Mouse (Mus musculus): ENCODE data around the gene Stab2. TPM values are rescaled to one million over a fixed set of nuclear protein-coding genes. Genes with fewer than 3 reads are reported as not detected.

The Stab2 gene
- polyA plus RNA-seq, 1 experiment from 2014 or later, result 9.8 TPM

GRCm38 (mm10) chr10:86890166-86890930 lies 117.5 kb downstream of the Stab2 start:
- Histone ChIP-seq H3K4me1 (replicated peaks; ENCODE audit: control insufficient read depth, insufficient read depth, low read length) (no peaks in the 10 kb centered on the region), H3K27ac (ENCODE audit: low read length) (no peak overlapping the region), H3K9ac (ENCODE audit: low read length) (no peak overlapping the region), H3K4me2 (ENCODE audit: low read depth, low read length) (no peak overlapping the region), H3K9me3 (ENCODE audit: control insufficient read depth, low read length) (no peaks in the 10 kb centered on the region), H3K4me3 (ENCODE audit: low read length) (no peak overlapping the region), H3K36me3 (ENCODE audit: control insufficient read depth, insufficient read depth, low read length) (no peaks in the 10 kb centered on the region), H3K27me3 (ENCODE audit: control insufficient read depth, insufficient read depth, low read depth, low read length) (no peaks in the 10 kb centered on the region)
- WGBS, result 82% methylated on average over 14 of the region's 14 CpGs
- no peak for ATAC-seq (ENCODE audit: low read depth)

GRCm38 (mm10) chr10:86889440-86889839 lies 118.4 kb downstream of the Stab2 start:
- no peaks in the 10 kb centered on the region for H3K36me3 ChIP-seq (ENCODE audit: control insufficient read depth, insufficient read depth, low read length)
- no peaks in the 10 kb centered on the region for H3K27me3 ChIP-seq (ENCODE audit: control insufficient read depth, insufficient read depth, low read depth, low read length)
- H3K4me1 ChIP-seq (replicated peaks; ENCODE audit: control insufficient read depth, insufficient read depth, low read length), result no peaks in the 10 kb centered on the region
- no peak overlapping the region for H3K9ac ChIP-seq (ENCODE audit: low read length)
- H3K4me2 ChIP-seq (ENCODE audit: low read depth, low read length), result no peak overlapping the region
- no peak overlapping the region for H3K4me3 ChIP-seq (ENCODE audit: low read length)
- no peaks in the 10 kb centered on the region for H3K9me3 ChIP-seq (ENCODE audit: control insufficient read depth, low read length)
- no peak overlapping the region for H3K27ac ChIP-seq (ENCODE audit: low read length)
- no peak for ATAC-seq (ENCODE audit: low read depth)

GRCm38 (mm10) chr10:86886434-86886833 lies 121.4 kb downstream of the Stab2 start:
- Histone ChIP-seq H3K36me3 (ENCODE audit: control insufficient read depth, insufficient read depth, low read length) (no peaks in the 10 kb centered on the region), H3K27ac (ENCODE audit: low read length) (no peak overlapping the region), H3K4me2 (ENCODE audit: low read depth, low read length) (no peak overlapping the region), H3K9me3 (ENCODE audit: control insufficient read depth, low read length) (no peaks in the 10 kb centered on the region), H3K4me1 (replicated peaks; ENCODE audit: control insufficient read depth, insufficient read depth, low read length) (no peaks in the 10 kb centered on the region), H3K4me3 (ENCODE audit: low read length) (no peak overlapping the region), H3K9ac (ENCODE audit: low read length) (no peak overlapping the region), H3K27me3 (ENCODE audit: control insufficient read depth, insufficient read depth, low read depth, low read length) (no peaks in the 10 kb centered on the region)
- WGBS, result 84% methylated on average over 1 of the region's 1 CpGs
- no peak for ATAC-seq (ENCODE audit: low read depth)

- Histone ChIP-seq H3K27me3 (ENCODE audit: control insufficient read depth, insufficient read depth, low read depth, low read length) (no peaks in the 10 kb centered on the region), H3K36me3 (ENCODE audit: control insufficient read depth, insufficient read depth, low read length) (no peaks in the 10 kb centered on the region), H3K27ac (ENCODE audit: low read length) (no peak overlapping the region), H3K9me3 (ENCODE audit: control insufficient read depth, low read length) (no peaks in the 10 kb centered on the region), H3K9ac (ENCODE audit: low read length) (no peak overlapping the region), H3K4me2 (ENCODE audit: low read depth, low read length) (no peak overlapping the region), H3K4me3 (ENCODE audit: low read length) (no peak overlapping the region), H3K4me1 (replicated peaks; ENCODE audit: control insufficient read depth, insufficient read depth, low read length) (no peaks in the 10 kb centered on the region)
- no peak for ATAC-seq (ENCODE audit: low read depth)
These were observed 126.4 kb downstream of the Stab2 start for GRCm38 (mm10) chr10:86881448-86881847.

GRCm38 (mm10) chr10:86880071-86880806 lies 127.6 kb downstream of the Stab2 start:
- Histone ChIP-seq H3K4me2 (ENCODE audit: low read depth, low read length) (no peak overlapping the region), H3K9me3 (ENCODE audit: control insufficient read depth, low read length) (no peaks in the 10 kb centered on the region), H3K27me3 (ENCODE audit: control insufficient read depth, insufficient read depth, low read depth, low read length) (no peaks in the 10 kb centered on the region), H3K4me1 (replicated peaks; ENCODE audit: control insufficient read depth, insufficient read depth, low read length) (no peaks in the 10 kb centered on the region), H3K36me3 (ENCODE audit: control insufficient read depth, insufficient read depth, low read length) (no peaks in the 10 kb centered on the region), H3K4me3 (ENCODE audit: low read length) (no peak overlapping the region), H3K27ac (ENCODE audit: low read length) (no peak overlapping the region), H3K9ac (ENCODE audit: low read length) (no peak overlapping the region)
- 53% methylated on average over 5 of the region's 5 CpGs for WGBS
- no peak for ATAC-seq (ENCODE audit: low read depth)

GRCm38 (mm10) chr10:86878721-86879120 lies 129.1 kb downstream of the Stab2 start:
- Histone ChIP-seq H3K9ac (ENCODE audit: low read length) (no peak overlapping the region), H3K27me3 (ENCODE audit: control insufficient read depth, insufficient read depth, low read depth, low read length) (no peaks in the 10 kb centered on the region), H3K4me2 (ENCODE audit: low read depth, low read length) (no peak overlapping the region), H3K27ac (ENCODE audit: low read length) (no peak overlapping the region), H3K4me1 (replicated peaks; ENCODE audit: control insufficient read depth, insufficient read depth, low read length) (no peaks in the 10 kb centered on the region), H3K36me3 (ENCODE audit: control insufficient read depth, insufficient read depth, low read length) (no peaks in the 10 kb centered on the region), H3K9me3 (ENCODE audit: control insufficient read depth, low read length) (no peaks in the 10 kb centered on the region), H3K4me3 (ENCODE audit: low read length) (no peak overlapping the region)
- WGBS, result 76% methylated on average over 7 of the region's 7 CpGs
- no peak for ATAC-seq (ENCODE audit: low read depth)

- H3K4me2 ChIP-seq (ENCODE audit: low read depth, low read length), result no peak overlapping the region
- no peaks in the 10 kb centered on the region for H3K27me3 ChIP-seq (ENCODE audit: control insufficient read depth, insufficient read depth, low read depth, low read length)
- H3K27ac ChIP-seq (ENCODE audit: low read length), result no peak overlapping the region
- no peaks in the 10 kb centered on the region for H3K36me3 ChIP-seq (ENCODE audit: control insufficient read depth, insufficient read depth, low read length)
- H3K4me1 ChIP-seq (replicated peaks; ENCODE audit: control insufficient read depth, insufficient read depth, low read length), result no peaks in the 10 kb centered on the region
- 67% methylated on average over 5 of the region's 5 CpGs for WGBS
- ATAC-seq (ENCODE audit: low read depth), result no peak
- H3K9me3 ChIP-seq (ENCODE audit: control insufficient read depth, low read length), result no peaks in the 10 kb centered on the region
- H3K9ac ChIP-seq (ENCODE audit: low read length), result no peak overlapping the region
- H3K4me3 ChIP-seq (ENCODE audit: low read length), result no peak overlapping the region
These were observed 135.2 kb downstream of the Stab2 start for GRCm38 (mm10) chr10:86872591-86872990.

GRCm38 (mm10) chr10:86872121-86872520 lies 135.7 kb downstream of the Stab2 start:
- Histone ChIP-seq H3K4me3 (ENCODE audit: low read length) (no peak overlapping the region), H3K9me3 (ENCODE audit: control insufficient read depth, low read length) (no peaks in the 10 kb centered on the region), H3K4me2 (ENCODE audit: low read depth, low read length) (no peak overlapping the region), H3K27me3 (ENCODE audit: control insufficient read depth, insufficient read depth, low read depth, low read length) (no peaks in the 10 kb centered on the region), H3K4me1 (replicated peaks; ENCODE audit: control insufficient read depth, insufficient read depth, low read length) (no peaks in the 10 kb centered on the region), H3K36me3 (ENCODE audit: control insufficient read depth, insufficient read depth, low read length) (no peaks in the 10 kb centered on the region), H3K9ac (ENCODE audit: low read length) (no peak overlapping the region), H3K27ac (ENCODE audit: low read length) (no peak overlapping the region)
- WGBS, result 34% methylated on average over 7 of the region's 7 CpGs
- ATAC-seq (ENCODE audit: low read depth), result 0 out of 2 replicates have a peak, but pooled peaks have one; percentile 20

- Histone ChIP-seq H3K9ac (ENCODE audit: low read length) (no peak overlapping the region), H3K4me1 (replicated peaks; ENCODE audit: control insufficient read depth, insufficient read depth, low read length) (no peaks in the 10 kb centered on the region), H3K4me3 (ENCODE audit: low read length) (no peak overlapping the region), H3K36me3 (ENCODE audit: control insufficient read depth, insufficient read depth, low read length) (no peaks in the 10 kb centered on the region), H3K9me3 (ENCODE audit: control insufficient read depth, low read length) (no peaks in the 10 kb centered on the region), H3K4me2 (ENCODE audit: low read depth, low read length) (no peak overlapping the region), H3K27me3 (ENCODE audit: control insufficient read depth, insufficient read depth, low read depth, low read length) (no peaks in the 10 kb centered on the region), H3K27ac (ENCODE audit: low read length) (no peak overlapping the region)
- ATAC-seq (ENCODE audit: low read depth), result no peak
- 90% methylated on average over 6 of the region's 6 CpGs for WGBS
These were observed 144.4 kb downstream of the Stab2 start for GRCm38 (mm10) chr10:86863429-86863828.
